Mouse (Mus musculus): Measurements from ENCODE around the gene Zbtb7a. TPM values are rescaled to one million over a fixed set of nuclear protein-coding genes. Genes with fewer than 3 reads are reported as not detected.

The Zbtb7a gene
- total RNA-seq (2021): 100 to 1,000 TPM; 120 to 133 TPM

DNA sequence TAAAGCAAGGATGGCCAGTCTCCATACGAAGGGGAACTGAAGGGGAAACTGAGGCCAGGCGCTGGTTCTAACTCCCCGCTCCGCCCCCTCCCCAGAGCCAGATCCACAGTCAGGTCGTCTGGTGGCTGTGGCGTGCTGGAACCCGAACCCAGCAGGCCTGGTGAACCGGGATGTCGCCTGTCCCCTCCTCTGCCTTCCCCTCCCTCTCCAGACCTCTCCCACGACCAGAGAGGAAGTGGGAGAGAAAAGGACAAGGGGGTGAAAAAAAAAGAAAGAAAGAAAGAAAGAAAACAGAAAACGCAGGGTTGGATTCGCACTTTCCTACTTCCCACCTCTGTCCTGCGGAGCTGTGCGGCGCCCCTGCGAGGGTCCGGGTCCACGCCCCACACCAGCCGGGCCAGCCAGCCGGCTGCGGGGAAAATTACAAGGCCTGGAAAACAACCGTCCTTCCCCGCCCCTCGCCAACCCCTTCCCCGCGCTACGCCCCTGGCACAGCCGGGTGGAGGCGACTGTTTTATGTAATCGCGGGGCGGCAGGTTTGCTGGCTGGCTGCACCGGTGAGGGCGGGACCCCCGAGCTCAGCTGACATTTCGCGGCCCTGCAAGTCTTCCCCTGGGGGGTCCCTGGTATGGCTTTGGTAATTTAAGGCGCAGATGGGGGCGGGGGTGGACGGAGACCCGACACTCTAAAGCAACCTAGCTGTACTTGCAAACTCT lies at the start of gene Zbtb7a:
Gene Zbtb7a, plus strand, starts transcription at position 255 of the 716 bp plus-strand sequence.
- peak in 1 of 2 experiments; percentile 69 for DNase-seq (ENCODE audit: low spot score in 2 of 2)
- intact Hi-C loops (cut with DNase I): no loop called here

DNA sequence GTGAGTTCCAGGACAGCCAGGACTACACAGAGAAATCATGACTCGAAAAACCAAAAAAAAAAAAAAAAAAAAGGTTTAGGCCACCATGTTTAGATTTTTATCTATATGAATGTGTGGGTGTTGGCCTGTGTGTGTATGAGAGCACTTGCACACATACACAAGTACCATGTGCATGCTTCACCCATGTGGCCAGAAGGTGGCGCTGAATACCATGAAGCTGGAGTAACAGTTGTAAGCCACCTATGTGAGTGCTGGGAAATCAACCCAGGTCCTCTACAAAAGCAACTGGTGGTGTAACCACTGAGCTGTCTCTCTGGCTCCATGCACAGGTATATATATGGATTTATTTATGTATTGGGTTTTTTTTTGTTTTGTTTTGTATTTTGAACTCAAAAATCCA lies 48.0 kb upstream of the Zbtb7a start:
- DNase-seq (ENCODE audit: low spot score in 2 of 2): no peak
- intact Hi-C loops (cut with DNase I): loop anchor here (10.0 kb wide), 1 partner anchor 172 kb away; the partner anchor contains the start of gene Lmnb2

DNA sequence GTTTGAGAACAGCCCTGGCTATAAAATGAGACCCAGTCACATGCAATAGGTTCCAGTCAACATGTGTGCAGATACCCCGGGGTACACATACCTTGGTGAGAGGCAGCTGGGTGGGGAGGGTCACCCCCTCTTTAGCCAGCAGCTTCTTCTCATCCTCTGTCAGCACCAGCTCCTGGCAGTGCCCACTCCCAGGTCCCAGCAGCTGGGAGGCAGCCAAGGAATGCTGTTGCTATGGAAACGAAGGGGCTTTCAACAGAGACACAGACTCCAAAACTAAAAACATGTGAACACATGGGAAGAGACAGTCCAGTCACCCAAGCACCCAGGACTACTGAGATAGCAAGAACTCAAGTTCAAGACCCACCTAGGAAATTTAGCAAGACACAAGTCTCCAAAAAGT lies 45.8 kb upstream of the Zbtb7a start:
- intact Hi-C loops (cut with DNase I): loop anchor here (10.0 kb wide), 1 partner anchor 174 kb away; the partner anchor contains the start of gene Lmnb2
- no peak for DNase-seq (ENCODE audit: low spot score in 2 of 2)

DNA sequence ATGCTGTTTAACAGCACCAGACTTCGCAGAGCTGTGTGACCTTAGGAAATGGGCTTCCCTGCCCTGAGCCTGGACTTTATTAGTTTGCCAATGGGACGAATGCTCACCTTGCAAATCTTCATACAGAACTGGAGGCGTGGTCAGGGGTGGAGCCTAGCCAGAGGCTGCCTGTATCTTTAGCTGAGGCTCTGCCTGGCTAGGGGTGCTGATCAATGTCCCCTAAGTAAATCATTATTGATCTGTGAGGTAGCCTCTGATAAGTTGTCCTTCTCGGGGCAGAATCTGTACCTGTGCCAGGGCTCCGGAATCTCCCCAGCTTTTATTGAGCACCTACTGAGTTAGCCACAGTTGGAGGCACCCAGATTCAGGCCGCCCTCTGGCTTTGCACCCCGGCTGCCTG lies 44.4 kb upstream of the Zbtb7a start:
- intact Hi-C loops (cut with DNase I): no loop called here
- no peak for DNase-seq (ENCODE audit: low spot score in 2 of 2)

DNA sequence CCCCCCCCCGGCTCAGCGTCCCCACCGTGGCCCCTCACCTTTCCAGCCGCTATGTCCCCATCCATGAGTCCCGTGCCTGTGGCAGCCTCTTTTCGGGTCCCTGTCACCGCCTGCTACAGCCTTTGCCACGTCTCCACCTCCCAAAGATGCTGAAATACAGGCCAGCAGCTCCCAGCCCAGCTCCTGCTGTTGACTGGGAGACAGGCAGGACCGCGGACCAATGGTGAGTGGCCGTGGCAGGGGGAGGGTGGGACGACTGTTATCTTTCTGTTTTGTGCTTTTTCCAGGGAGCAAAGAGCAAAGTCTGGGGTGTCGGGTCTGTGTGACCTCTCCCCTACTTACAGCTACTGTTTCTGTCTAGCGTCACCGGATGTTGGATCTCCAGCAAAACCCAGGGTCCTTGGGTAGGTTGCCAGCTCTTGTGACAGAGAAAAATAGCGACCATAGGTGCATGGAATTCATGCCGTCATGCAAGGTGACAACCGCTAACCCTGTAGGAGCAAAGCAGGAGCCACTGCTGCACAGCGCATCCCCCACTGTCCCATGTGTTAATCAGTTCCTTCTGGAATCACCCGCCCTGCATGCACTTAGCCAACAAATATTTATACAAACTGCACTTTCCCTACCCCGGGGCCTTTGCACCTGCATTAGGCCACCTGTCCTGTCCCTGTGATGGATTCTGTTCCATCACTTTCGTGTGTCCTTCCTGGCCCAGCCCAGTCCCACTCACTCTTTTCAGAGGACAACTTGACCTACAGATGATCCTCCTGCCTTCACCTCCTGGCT lies 42.4 kb upstream of the Zbtb7a start:
- intact Hi-C loops (cut with DNase I): no loop called here
- DNase-seq (ENCODE audit: low spot score in 2 of 2): no peak

DNA sequence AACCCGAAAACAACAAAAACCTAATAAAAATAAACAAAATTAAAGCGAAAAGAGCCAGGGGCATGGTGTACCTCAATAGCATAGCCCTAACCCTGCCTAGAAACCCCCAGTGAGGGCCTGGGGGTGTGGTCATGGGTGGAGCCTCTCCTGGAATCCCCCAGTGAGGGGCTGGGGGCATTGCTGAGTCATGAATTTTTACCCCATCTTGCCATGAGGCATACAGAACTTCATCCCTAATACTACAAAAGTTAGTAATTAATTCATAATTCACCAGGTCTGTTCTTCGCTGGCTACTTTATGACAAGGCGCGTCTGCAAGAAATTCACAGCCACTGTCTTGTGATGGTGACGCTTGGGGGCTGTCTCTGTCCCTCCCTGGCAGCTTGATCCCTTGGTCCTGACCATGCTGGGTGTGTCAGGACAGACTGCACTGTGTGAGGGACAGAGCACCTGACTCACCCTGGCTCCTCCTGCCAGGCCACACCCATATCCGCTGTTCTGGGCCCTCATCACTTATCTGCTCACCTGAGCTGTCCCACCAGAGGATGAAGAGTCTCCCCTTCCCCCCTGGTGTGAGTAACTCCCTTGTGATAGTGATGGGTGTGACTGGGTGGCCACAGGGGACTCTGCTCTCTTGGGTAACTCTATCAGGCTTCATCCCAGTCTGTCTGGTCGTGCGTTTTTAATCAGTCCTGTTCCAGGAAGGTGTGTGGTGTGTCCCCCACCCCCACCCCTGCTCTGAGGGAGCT lies 39.9 kb upstream of the Zbtb7a start:
- intact Hi-C loops (cut with DNase I): no loop called here
- DNase-seq (ENCODE audit: low spot score in 2 of 2): no peak

DNA sequence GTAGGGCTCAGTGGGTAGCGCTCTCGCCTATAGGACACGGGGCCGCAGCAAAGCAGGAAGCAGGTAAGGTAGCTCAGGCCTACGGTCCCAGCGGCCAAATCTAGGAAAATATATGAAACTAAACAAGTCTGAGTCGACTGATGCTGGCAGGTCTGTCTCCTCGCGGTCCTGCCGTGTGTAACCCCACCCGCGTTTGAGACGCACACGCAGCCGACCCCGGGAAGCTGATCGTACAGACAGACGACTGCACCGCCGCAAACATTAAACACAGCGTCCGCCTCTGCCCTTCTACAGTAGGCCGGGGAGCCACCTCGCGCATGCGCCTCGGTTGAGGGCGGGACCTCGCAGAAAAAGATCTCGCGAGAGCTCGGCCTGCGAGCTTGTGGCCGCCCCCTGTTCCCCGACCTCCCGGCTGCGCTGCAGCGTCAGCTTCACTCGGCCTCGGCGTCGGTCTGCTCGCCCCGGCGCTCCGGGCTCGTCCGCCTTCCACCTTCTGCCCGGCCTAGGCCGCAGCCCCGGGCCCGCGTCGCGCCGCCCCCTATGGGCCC lies 29.4 kb upstream of the Zbtb7a start, which contains the start of gene Map2k2:
Gene Map2k2, plus strand, starts transcription at position 351 of the 548 bp plus-strand sequence.
- peak; percentile 95 to 96 for DNase-seq (ENCODE audit: low spot score in 2 of 2)
- intact Hi-C loops (cut with DNase I): no loop called here

DNA sequence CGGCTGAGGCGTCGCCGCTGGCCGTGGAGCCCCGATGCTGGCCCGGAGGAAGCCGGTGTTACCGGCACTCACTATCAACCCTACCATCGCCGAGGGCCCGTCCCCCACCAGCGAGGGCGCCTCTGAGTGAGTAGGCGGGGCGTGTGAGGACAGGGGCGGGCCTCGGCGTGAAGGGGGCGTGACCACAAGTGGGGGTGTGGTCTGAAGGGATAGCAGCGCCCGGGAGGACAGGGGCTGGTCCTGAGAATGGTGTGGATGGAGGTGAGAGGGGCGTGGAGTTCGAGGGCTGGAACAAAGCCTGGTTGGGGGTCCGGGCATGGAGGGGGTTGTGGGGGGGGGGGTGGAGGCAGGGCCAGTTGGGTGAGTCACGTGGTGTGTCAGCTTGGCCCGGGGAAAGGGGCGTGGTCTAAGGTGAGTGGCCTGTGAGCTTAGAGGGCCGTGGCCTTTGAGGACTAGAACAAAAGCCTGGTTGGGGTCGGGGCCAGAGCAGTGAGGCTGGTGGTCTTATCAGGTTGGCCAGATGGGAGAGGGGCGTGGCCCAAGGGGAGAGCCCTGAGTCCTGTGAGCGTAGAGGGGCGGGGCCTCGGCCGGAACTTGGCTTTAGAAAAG lies 28.8 kb upstream of the Zbtb7a start:
- DNase-seq (ENCODE audit: low spot score in 2 of 2): peak in 1 of 2 experiments; percentile 81
- intact Hi-C loops (cut with DNase I): no loop called here

DNA sequence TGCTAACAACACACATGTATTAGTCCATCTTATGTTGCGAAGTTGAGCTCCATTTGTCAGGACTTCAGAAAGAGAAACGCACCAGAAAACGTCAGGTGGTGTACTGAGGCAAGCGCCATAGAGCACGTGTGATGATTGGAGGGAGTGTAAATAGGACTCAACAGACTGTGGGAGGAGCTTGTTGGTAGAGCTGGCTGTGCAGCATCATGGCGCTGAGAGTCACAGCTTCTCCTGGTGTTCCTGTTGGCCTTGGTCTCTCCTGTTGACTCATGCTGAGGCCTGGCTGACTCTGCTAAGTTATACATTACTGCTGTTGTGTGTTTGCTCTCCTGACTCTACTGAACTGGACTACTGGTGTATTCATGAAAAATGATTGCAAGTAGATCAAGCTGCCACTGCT lies 22.1 kb upstream of the Zbtb7a start:
- intact Hi-C loops (cut with DNase I): no loop called here
- DNase-seq (ENCODE audit: low spot score in 2 of 2): no peak

DNA sequence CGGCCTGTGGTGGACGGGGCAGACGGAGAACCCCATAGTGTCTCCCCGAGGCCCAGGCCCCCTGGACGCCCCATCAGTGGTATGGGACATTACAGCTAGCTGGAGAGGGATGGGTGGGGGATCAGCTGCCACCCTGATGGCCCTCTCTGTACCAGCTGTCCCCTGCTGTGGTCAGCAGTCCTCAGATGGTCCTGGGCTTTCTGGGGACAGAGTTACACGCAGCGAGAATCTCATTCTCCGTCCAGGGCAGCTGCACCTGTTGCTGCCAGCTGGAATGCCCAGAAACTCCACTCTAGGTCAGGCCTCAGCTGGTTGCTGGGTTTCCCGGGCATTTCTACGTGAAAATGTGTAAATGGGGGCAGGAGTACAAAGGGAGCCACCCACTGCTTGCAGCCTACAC lies 15.4 kb upstream of the Zbtb7a start:
- intact Hi-C loops (cut with DNase I): no loop called here
- DNase-seq (ENCODE audit: low spot score in 2 of 2): no peak

DNA sequence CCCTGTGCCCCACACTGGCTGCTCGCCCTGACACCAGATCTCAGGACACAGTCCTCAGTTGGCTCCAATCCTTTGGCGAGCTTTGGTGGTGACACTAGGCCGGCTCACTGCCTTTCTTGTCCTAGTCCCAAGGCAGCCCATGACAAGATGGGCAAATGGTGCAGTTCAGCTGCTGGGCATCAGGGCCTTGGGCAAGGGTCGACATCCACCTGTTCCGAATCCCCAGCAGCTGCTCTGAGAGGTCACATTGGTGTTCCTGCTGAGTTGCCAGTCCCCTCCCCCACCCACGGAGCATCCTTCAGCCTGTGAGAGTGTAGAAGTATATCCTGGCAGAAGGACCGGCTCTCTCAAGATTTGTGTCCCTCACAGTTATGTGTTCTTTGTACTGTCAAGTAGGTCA lies 14.4 kb upstream of the Zbtb7a start:
- intact Hi-C loops (cut with DNase I): no loop called here

DNA sequence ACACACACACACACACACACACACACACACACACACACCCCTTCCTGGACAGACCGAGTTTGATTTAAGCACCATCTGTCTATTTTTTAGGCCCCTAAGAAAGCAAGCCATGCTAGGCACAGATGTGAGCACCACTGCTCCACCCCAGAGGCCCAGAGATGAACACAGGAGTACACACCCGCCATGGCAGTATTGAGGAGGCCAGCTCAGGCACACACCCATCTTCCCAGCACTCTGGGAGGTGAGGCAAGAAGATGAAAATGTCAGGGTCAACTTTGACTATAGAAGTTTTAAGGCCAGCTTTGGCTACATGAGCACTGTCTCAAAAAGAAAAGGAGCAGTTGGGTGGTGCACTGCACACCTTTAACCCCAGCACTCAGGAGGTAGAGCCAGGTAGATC lies 12.1 kb upstream of the Zbtb7a start:
- intact Hi-C loops (cut with DNase I): no loop called here
- DNase-seq (ENCODE audit: low spot score in 2 of 2): no peak

More for the DNA sequence above, 14.4 kb upstream of the Zbtb7a start:
- no peak for DNase-seq (ENCODE audit: low spot score in 2 of 2)

DNA sequence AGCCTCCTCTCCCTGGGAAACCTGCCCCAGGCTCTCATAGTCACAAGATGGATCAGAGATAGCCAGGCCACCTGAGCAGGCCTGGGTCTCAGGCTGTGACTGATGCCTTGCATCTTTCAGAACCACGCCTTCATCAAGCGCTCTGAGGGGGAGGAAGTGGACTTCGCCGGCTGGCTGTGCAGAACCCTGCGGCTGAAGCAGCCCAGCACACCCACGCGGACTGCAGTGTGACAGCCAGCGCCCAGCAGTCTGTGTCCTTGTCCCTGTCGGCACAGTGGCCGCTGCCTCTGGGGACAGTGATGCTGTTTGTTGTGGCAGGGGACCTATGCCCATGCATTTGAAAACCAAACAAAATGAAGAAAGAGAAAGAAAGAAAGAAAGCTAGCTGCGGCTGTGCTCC lies 11.5 kb upstream of the Zbtb7a start:
- intact Hi-C loops (cut with DNase I): no loop called here
- no peak for DNase-seq (ENCODE audit: low spot score in 2 of 2)

DNA sequence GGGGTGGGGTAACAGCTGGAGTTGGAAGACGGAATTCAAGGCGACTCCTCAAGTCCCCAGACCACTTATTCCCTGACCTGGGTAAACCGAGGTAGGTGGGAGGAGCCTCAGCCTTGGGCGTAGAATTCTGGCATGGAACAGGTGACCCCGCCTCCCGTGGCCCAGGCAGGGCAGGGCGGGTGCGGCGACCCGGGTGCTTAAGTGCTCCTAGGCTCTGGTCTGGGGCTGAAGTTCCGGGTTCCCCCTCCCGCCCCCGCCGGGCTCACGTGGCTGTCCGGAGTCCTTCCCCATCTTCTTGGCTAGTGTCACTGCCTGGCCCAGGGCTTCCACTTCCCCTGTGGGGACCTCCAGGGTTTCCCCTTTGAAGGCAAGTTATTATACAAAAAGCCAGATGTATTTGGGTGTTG lies 836 bp upstream of the Zbtb7a start:
- intact Hi-C loops (cut with DNase I): no loop called here
- DNase-seq (ENCODE audit: low spot score in 2 of 2): no peak

DNA sequence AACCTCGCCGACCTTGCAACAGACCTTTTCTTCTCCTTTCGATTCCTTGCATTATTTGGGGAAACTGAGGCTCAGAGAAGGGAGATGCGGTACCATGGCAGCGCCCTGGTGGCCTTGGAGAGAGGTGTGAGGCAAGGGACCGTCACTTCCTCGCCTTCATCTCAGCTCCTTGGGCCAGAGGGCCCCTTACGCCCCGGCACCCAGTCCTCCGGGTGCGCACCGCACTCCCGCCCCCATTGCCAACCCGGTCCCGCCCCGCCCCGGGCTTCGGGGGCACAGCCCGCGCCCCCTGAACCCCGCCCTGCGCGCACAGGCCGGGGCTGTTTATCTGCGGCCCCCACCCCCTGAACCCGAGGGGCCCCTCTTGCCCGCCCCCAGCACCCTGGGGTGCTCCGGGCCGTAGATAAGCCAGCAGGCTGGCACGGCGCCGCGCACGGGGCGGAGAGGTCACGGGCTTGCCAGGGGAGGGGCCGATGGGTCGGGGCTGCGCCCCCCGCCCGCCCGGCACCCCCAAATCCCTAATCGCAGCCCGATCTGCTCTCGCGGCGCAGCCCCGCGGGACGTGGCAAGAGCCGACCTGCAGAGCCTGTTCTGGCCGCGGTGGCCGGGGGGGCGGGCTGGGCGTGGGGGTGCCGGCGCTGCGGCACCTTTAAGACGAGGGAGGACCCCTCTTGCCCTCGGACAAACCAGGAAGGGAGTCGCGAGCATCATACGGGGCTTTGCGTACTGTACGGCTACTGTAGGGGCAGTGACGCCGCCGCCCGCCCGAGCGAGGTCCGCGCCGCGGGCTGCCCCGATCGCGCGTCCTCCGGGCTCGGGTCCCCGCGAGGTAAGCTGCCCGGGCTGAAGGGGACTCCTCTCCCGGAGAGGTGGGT lies 1.0 kb downstream of the Zbtb7a start:
- DNase-seq (ENCODE audit: low spot score in 2 of 2): peak; percentile 78
- intact Hi-C loops (cut with DNase I): no loop called here

DNA sequence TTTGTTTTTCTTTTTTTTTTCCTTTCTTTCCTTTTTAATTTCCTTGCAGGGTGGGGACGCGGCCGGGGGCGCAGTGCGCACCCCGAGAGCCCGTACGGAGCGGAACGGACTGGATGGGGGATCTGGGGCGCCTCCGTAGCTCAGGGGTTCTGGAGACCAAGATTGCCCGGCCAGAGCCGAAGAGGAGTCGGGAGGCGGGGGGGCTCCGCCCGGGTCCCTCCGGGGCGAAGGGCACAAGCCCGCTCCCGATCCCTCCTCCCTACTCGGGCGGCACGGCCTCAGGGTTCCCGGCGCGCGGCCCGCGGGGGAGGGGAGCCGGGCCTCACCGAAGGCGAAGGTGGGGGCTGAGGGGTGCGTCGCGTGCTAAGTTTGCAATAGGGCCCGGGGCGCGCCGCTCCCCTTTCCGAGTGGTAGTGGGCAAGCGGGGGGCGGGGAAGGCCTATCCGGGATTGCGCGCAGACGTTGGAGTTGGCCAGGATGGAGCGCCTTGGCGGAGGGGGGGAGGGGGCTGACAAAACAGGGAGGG lies 1.7 kb downstream of the Zbtb7a start:
- peak; percentile 78 to 84 for DNase-seq (ENCODE audit: low spot score in 2 of 2)
- intact Hi-C loops (cut with DNase I): no loop called here

DNA sequence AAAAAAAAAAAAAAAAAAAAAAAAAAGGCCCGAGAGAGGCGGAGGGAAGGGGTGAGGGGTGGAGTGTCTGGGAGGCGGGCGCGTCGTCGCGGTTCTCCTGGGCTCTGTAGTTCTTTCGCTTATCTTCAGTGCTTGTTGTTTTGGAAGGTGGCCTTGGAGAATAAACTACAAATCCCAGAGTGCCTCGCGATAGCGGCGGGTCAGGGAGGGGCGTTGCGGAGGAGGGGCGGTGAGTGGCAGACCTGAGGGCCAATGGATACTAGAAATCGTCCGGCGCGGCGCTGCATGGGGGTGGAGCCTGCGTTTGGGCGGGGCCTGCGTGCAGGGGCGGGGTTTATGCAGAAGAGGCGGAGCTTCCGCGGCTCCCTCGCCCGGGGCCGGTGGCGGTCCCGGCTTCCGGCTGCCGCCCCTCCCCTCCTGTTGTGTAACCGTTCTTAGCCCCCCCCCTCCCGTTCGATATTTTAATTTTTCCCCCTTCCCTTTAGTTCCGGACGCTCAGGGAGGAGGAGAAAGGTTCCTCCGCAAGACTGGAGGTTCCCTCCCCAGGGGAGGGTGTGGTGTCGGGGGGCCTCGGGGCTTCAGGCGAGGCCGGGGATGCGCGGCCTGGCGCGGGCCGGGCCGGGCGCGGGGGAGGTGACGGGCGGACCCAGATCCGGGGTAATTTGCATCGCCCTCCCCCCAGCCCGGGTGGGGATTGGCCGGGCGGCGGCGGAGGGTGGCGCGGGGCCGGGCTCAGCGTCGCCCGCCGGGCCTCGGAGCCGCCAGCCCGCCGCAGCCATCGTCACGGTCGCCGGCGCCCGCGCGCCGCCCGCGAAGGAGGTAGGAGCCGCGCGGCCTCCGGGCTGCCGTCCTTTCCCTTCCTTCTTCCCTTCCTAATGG lies 2.5 kb downstream of the Zbtb7a start:
- peak; percentile 100 for DNase-seq (ENCODE audit: low spot score in 2 of 2)
- intact Hi-C loops (cut with DNase I): no loop called here
